7 mouse cellular contexts compared by ENCODE assay signal in genomic region chr8:84839875-84840247, GRCm38 (mm10). TPM values are rescaled to one million over a fixed set of nuclear protein-coding genes. Genes with fewer than 3 reads are reported as not detected.
DNase-seq lines count a peak whose midpoint lies in the region; ATAC-seq and TF ChIP-seq lines count a peak whose summit lies in the region.

No protein-coding gene starts in this region.

- H3K4me3 ChIP-seq in lung, embryonic 14.5 days (ENCODE audit: low read depth, low read length): peak overlapping the region; percentile 77
- peak overlapping the region; percentile 77 for H3K4me3 ChIP-seq in embryonic fibroblast, embryonic 13.5 days (ENCODE audit: insufficient read depth, low read length)
- peak overlapping the region; percentile 77 for H3K4me3 ChIP-seq in limb, embryonic 10.5 days
- H3K4me3 ChIP-seq in neural tube, embryonic 15.5 days (replicated peaks): peak overlapping the region; percentile 74

- no peak for ATAC-seq in lung, embryonic 14.5 days (ENCODE audit: insufficient read depth)
- no peak for ATAC-seq in neural tube, embryonic 15.5 days (ENCODE audit: low FRiP score)
- ATAC-seq in monocyte, adult 5-6 weeks (replicated peaks; ENCODE audit: insufficient number of reproducible peaks, low FRiP score, low TSS enrichment, poor library complexity, severe bottlenecking): no peak

- no peaks in the 10 kb centered on the region for H3K9me3 ChIP-seq in lung, embryonic 14.5 days (ENCODE audit: low read depth, low read length)
- no peaks in the 10 kb centered on the region for H3K9me3 ChIP-seq in limb, embryonic 10.5 days (replicated peaks)
- no peaks in the 10 kb centered on the region for H3K9me3 ChIP-seq in neural tube, embryonic 15.5 days (replicated peaks)

- H3K4me2 ChIP-seq in lung, embryonic 14.5 days: peak overlapping the region; percentile 72
- peak overlapping the region; percentile 64 for H3K4me2 ChIP-seq in neural tube, embryonic 15.5 days

- TF ChIP-seq POLR2A in embryonic fibroblast, embryonic 13.5 days (IDR thresholded peaks at IDR 0.05; ENCODE audit: low read depth, low read length): no peak; the same call in 1 of the 2 replicates

- WGBS in lung, embryonic 14.5 days: 2% methylated on average over 7 of the region's 7 CpGs
- WGBS in limb, embryonic 10.5 days: 8% methylated on average over 7 of the region's 7 CpGs
- WGBS in neural tube, embryonic 15.5 days: 3% methylated on average over 7 of the region's 7 CpGs

- no peaks in the 10 kb centered on the region for H3K27me3 ChIP-seq in lung, embryonic 14.5 days (ENCODE audit: insufficient read depth, low read length)
- H3K27me3 ChIP-seq in limb, embryonic 10.5 days (ENCODE audit: low read depth, poor library complexity, severe bottlenecking): no peaks in the 10 kb centered on the region
- no peaks in the 10 kb centered on the region for H3K27me3 ChIP-seq in neural tube, embryonic 15.5 days (replicated peaks)

- no peak for TF ChIP-seq CTCF in lung, embryonic 14.5 days (IDR thresholded peaks at IDR 0.05; ENCODE audit: low read depth)
- no peak for TF ChIP-seq CTCF in embryonic fibroblast, embryonic 13.5 days (IDR thresholded peaks at IDR 0.05; ENCODE audit: borderline replicate concordance, insufficient read depth, low read length)

- peaks cover 11% of the 10 kb centered on the region for H3K4me1 ChIP-seq in lung, embryonic 14.5 days (ENCODE audit: insufficient read depth)
- H3K4me1 ChIP-seq in embryonic fibroblast, embryonic 13.5 days (ENCODE audit: control insufficient read depth, insufficient read depth, low read length): no peaks in the 10 kb centered on the region; the same call in none of the 2 replicates
- H3K4me1 ChIP-seq in limb, embryonic 10.5 days: peaks cover 60% of the 10 kb centered on the region
- peaks cover 63% of the 10 kb centered on the region for H3K4me1 ChIP-seq in neural tube, embryonic 15.5 days

- peaks cover 81% of the 10 kb centered on the region for H3K36me3 ChIP-seq in lung, embryonic 14.5 days (ENCODE audit: insufficient read depth)
- H3K36me3 ChIP-seq in limb, embryonic 10.5 days: peaks cover 83% of the 10 kb centered on the region
- peaks cover 77% of the 10 kb centered on the region for H3K36me3 ChIP-seq in neural tube, embryonic 15.5 days

- H3K27ac ChIP-seq in lung, embryonic 14.5 days (ENCODE audit: low read depth): peak overlapping the region; percentile 91
- peak overlapping the region; percentile 64 for H3K27ac ChIP-seq in embryonic fibroblast, embryonic 13.5 days (ENCODE audit: insufficient read depth, low read length)
- H3K27ac ChIP-seq in limb, embryonic 10.5 days: peak overlapping the region; percentile 94
- peak overlapping the region; percentile 91 for H3K27ac ChIP-seq in neural tube, embryonic 15.5 days (replicated peaks)

- no peak for DNase-seq in lung, embryonic 14.5 days
- no peak for DNase-seq in lung, postnatal 10 days
- no peak for DNase-seq in limb, embryonic 10.5 days (ENCODE audit: low spot score)
- DNase-seq in testis, postnatal 14 days (ENCODE audit: low spot score): no peak

- H3K9ac ChIP-seq in lung, embryonic 14.5 days: peak overlapping the region; percentile 88
- H3K9ac ChIP-seq in neural tube, embryonic 15.5 days (replicated peaks): peak overlapping the region; percentile 74

RNA-seq across cellular contexts. Expression of gene Rad23a, which starts 0.6 kb away (rescaled TPM):
- polyA plus RNA-seq in lung, embryonic 14.5 days (2014; fragmentation: Nextera tagmentation; extraction: Ambion mirVana): 118 and 123 TPM in 2 replicates
- polyA plus RNA-seq in embryonic fibroblast, embryonic 13.5 days (2011; ENCODE audit: insufficient read length, low read depth, missing spikeins): 57.6 and 61.7 TPM in 2 replicates
- polyA plus RNA-seq in limb, embryonic 10.5 days (2016; fragmentation: Nextera tagmentation; extraction: Ambion mirVana): 119 and 122 TPM in 2 replicates
- 71.3 and 98.0 TPM in 2 replicates for polyA plus RNA-seq in neural tube, embryonic 15.5 days (2015; fragmentation: Nextera tagmentation; extraction: Ambion mirVana)
- total RNA-seq in monocyte, adult 5-6 weeks (2017): 31.6 to 37.2 TPM (median 34.2 TPM) in 3 replicates

RNA-seq across cellular contexts. Expression of gene Calr, which starts 6.9 kb away (rescaled TPM):
- 886 and 920 TPM in 2 replicates for polyA plus RNA-seq in lung, embryonic 14.5 days (2014; fragmentation: Nextera tagmentation; extraction: Ambion mirVana)
- polyA plus RNA-seq in embryonic fibroblast, embryonic 13.5 days (2011; ENCODE audit: insufficient read length, low read depth, missing spikeins): 1,122 and 1,201 TPM in 2 replicates
- polyA plus RNA-seq in limb, embryonic 10.5 days (2016; fragmentation: Nextera tagmentation; extraction: Ambion mirVana): 820 and 843 TPM in 2 replicates
- 730 and 802 TPM in 2 replicates for polyA plus RNA-seq in neural tube, embryonic 15.5 days (2015; fragmentation: Nextera tagmentation; extraction: Ambion mirVana)
- total RNA-seq in monocyte, adult 5-6 weeks (2017): 1,036 to 1,300 TPM (median 1,079 TPM) in 3 replicates

RNA-seq across cellular contexts. Expression of gene Gadd45gip1, which starts 8.5 kb away (rescaled TPM):
- 44.2 and 45.0 TPM in 2 replicates for polyA plus RNA-seq in lung, embryonic 14.5 days (2014; fragmentation: Nextera tagmentation; extraction: Ambion mirVana)
- polyA plus RNA-seq in embryonic fibroblast, embryonic 13.5 days (2011; ENCODE audit: insufficient read length, low read depth, missing spikeins): 11.7 and 12.6 TPM in 2 replicates
- 51.7 and 54.4 TPM in 2 replicates for polyA plus RNA-seq in limb, embryonic 10.5 days (2016; fragmentation: Nextera tagmentation; extraction: Ambion mirVana)
- polyA plus RNA-seq in neural tube, embryonic 15.5 days (2015; fragmentation: Nextera tagmentation; extraction: Ambion mirVana): 44.3 and 45.1 TPM in 2 replicates
- 10.0 to 12.8 TPM (median 11.2 TPM) in 3 replicates for total RNA-seq in monocyte, adult 5-6 weeks (2017)

RNA-seq across cellular contexts. Expression of gene Farsa, which starts 16.9 kb away (rescaled TPM):
- polyA plus RNA-seq in lung, embryonic 14.5 days (2014; fragmentation: Nextera tagmentation; extraction: Ambion mirVana): 92.9 and 103 TPM in 2 replicates
- polyA plus RNA-seq in embryonic fibroblast, embryonic 13.5 days (2011; ENCODE audit: insufficient read length, low read depth, missing spikeins): 41.0 and 43.5 TPM in 2 replicates
- 149 and 156 TPM in 2 replicates for polyA plus RNA-seq in limb, embryonic 10.5 days (2016; fragmentation: Nextera tagmentation; extraction: Ambion mirVana)
- 105 and 108 TPM in 2 replicates for polyA plus RNA-seq in neural tube, embryonic 15.5 days (2015; fragmentation: Nextera tagmentation; extraction: Ambion mirVana)
- total RNA-seq in monocyte, adult 5-6 weeks (2017): 32.5 to 56.1 TPM (median 35.3 TPM) in 3 replicates

RNA-seq across cellular contexts. Expression of gene Dand5, which starts 17.2 kb away (rescaled TPM):
- 4.5 and 4.6 TPM in 2 replicates for polyA plus RNA-seq in lung, embryonic 14.5 days (2014; fragmentation: Nextera tagmentation; extraction: Ambion mirVana)
- polyA plus RNA-seq in embryonic fibroblast, embryonic 13.5 days (2011; ENCODE audit: insufficient read length, low read depth, missing spikeins): 2.0 and 2.3 TPM in 2 replicates
- 1.9 and 2.7 TPM in 2 replicates for polyA plus RNA-seq in limb, embryonic 10.5 days (2016; fragmentation: Nextera tagmentation; extraction: Ambion mirVana)
- 15.7 and 17.2 TPM in 2 replicates for polyA plus RNA-seq in neural tube, embryonic 15.5 days (2015; fragmentation: Nextera tagmentation; extraction: Ambion mirVana)
- 3.6 to 4.0 TPM (median 3.8 TPM) in 3 replicates for total RNA-seq in monocyte, adult 5-6 weeks (2017)
